Mouse (Mus musculus) intestine, embryonic 15.5 days (tissue): Measurements from ENCODE around the gene Eid3. TPM values are rescaled to one million over a fixed set of nuclear protein-coding genes. Genes with fewer than 3 reads are reported as not detected.

Source experiments
- ATAC-seq: fragments of 200-750 bp; cut with Nextera tagmentation; 2 replicates; pipeline ENCODE4 v1.8.0; 2017; ENCODE audit warnings: moderate TSS enrichment, moderate library complexity
- H3K27ac ChIP-seq: fragments of 300-500 bp; sonication (generic); 2 replicates; pipeline ENCODE4 v1.5.1; 2015; ENCODE audit warnings: mild to moderate bottlenecking, inconsistent platforms
- H3K27me3 ChIP-seq: fragments of 300-500 bp; sonication (generic); replicated peaks from 2 replicates; pipeline ENCODE4 v1.6.1; 2015; ENCODE audit warnings: inconsistent platforms
- H3K36me3 ChIP-seq: fragments of 300-500 bp; sonication (generic); 2 replicates; pipeline ENCODE4 v1.6.1; 2015; ENCODE audit warnings: inconsistent platforms
- H3K4me1 ChIP-seq: fragments of 300-500 bp; sonication (generic); replicated peaks from 2 replicates; pipeline ENCODE4 v1.6.1; 2015; ENCODE audit warnings: inconsistent platforms
- H3K4me2 ChIP-seq: fragments of 300-500 bp; sonication (generic); replicated peaks from 2 replicates; pipeline ENCODE4 v1.6.1; 2015; ENCODE audit warnings: mild to moderate bottlenecking, inconsistent platforms
- H3K4me3 ChIP-seq: fragments of 300-500 bp; sonication (generic); replicated peaks from 2 replicates; pipeline ENCODE4 v1.5.1; 2015; ENCODE audit warnings: inconsistent platforms
- H3K9ac ChIP-seq: fragments of 300-500 bp; sonication (generic); 2 replicates; pipeline ENCODE4 v1.6.1; 2015; ENCODE audit warnings: inconsistent platforms
- H3K9me3 ChIP-seq: fragments of 300-500 bp; sonication (generic); 2 replicates; pipeline ENCODE4 v1.6.1; 2016; ENCODE audit warnings: inconsistent platforms
- WGBS: fragments of 180-500 bp; shearing (Covaris S2); methylation state at CpG from one replicate; pipeline ENCODE4 v1.1.7; 2015; 5-methylcytosine and 5-hydroxymethylcytosine counted together
- polyA plus RNA-seq: library from polyadenylated mRNA; unstranded; fragments of >200 nt; fragmentation: Nextera tagmentation; extraction: Ambion mirVana; gene quantifications from 2 replicates; pipeline ENCODE4 v1.2.1, GENCODE M21; 2015

Eid3 gene
- polyA plus RNA-seq, 1 experiment from 2014 or later, result 0.46 TPM

DNA sequence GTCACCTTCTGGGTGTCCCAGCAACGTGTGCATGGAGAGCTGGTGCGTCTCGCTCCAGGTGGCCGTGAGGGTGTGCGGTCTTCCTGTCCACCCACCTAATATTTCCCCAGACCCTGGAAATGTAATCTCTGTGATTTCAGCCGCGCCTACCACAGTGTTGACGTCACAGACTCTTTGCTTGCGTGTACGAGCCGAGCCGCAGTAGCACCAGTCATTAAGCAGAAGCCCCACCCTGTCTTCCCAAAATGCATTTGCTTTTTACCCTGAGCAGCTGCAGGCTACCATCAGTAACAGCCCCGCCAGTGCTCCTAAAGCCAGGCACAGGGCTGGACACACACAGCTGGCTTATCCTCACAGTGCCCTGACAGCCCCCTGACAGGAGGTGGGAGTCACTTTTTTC, 31.5 kb downstream of the Eid3 start:
- no peak overlapping the region for H3K4me2 ChIP-seq
- no peak overlapping the region for H3K4me3 ChIP-seq
- no peak for ATAC-seq
- 85% methylated on average over 13 of the region's 13 CpGs for WGBS
- H3K27ac ChIP-seq, result no peak overlapping the region
- peaks cover 15% of the 10 kb centered on the region for H3K36me3 ChIP-seq
- H3K27me3 ChIP-seq, result no peaks in the 10 kb centered on the region
- H3K9me3 ChIP-seq, result no peaks in the 10 kb centered on the region
- H3K9ac ChIP-seq, result no peak overlapping the region
- H3K4me1 ChIP-seq, result peaks cover 3% of the 10 kb centered on the region; the same call in 1 of the 2 replicates

DNA sequence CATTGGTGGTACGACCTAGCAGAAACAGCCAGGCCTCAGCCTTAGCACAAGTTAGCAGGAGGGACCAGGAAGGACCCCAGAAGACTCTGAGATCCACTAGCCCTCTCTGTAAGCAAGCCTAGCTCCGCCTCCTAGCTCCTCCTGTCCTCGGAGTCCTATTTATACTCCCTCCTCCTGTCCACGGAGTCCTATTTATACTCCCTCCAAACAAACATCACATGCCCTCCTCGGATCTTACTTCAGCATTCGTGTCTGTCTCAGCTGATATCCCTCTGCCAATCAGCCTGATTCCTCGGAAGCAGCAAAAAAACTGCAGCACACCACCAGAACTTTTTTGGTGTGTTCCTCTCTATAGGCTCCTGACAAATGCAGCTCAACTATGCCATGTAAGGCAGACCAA, 32.5 kb downstream of the Eid3 start:
- 43% methylated on average over 7 of the region's 7 CpGs for WGBS
- H3K27ac ChIP-seq, result no peak overlapping the region
- ATAC-seq, result no peak; the same call in 1 of the 2 replicates

DNA sequence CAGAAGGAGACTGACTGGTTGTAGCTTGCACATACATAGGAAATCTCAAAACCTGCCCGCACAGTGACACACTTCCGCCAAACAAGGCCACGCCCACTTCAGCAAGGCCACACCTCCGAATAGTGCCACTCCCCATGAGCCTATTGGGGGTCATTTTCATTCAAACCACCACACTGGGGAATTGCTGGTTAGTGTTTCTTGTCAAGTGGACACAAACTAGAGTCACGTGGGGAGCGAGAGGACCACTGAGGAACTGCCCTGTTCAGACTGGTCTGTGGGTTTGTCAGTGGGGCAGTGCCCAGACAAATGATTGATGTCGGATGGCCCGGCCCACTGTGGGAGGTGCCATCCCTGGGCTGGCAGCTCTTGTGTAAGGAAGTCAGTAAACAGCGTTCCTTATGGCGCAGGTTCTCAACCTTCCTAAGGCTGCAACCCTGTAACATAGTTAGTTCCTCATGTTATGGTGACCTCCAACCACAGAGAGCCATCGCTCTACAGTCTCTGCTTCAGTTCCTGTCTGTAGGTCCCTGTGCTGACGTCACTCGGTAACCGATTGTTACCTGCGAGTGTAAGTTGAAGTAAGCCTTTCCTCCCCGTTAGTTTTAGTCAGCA, 33.5 kb downstream of the Eid3 start:
- Histone ChIP-seq H3K4me2 (0 out of 2 replicates have a peak overlapping the region, but pooled peaks have one; percentile 0), H3K27ac (no peak overlapping the region), H3K27me3 (no peaks in the 10 kb centered on the region), H3K9ac (no peak overlapping the region), H3K4me1 (no peaks in the 10 kb centered on the region), H3K36me3 (peaks cover 15% of the 10 kb centered on the region), H3K9me3 (no peaks in the 10 kb centered on the region), H3K4me3 (no peak overlapping the region)
- 40% methylated on average over 16 of the region's 16 CpGs for WGBS
- peak; percentile 57 for ATAC-seq

More for the DNA sequence above, 32.5 kb downstream of the Eid3 start:
- H3K9ac ChIP-seq, result no peak overlapping the region
- H3K9me3 ChIP-seq, result no peaks in the 10 kb centered on the region
- H3K4me1 ChIP-seq, result no peaks in the 10 kb centered on the region
- H3K36me3 ChIP-seq, result peaks cover 15% of the 10 kb centered on the region
- H3K4me2 ChIP-seq, result no peak overlapping the region
- no peak overlapping the region for H3K4me3 ChIP-seq
- H3K27me3 ChIP-seq, result no peaks in the 10 kb centered on the region

GRCm38 (mm10) chr10:82900546-82900945, 34.1 kb downstream of the Eid3 start:
- H3K4me1 ChIP-seq, result no peaks in the 10 kb centered on the region
- H3K9me3 ChIP-seq, result no peaks in the 10 kb centered on the region
- ATAC-seq, result no peak
- H3K36me3 ChIP-seq, result peaks cover 15% of the 10 kb centered on the region
- H3K4me3 ChIP-seq, result no peak overlapping the region
- WGBS, result 53% methylated on average over 7 of the region's 7 CpGs
- 0 out of 2 replicates have a peak overlapping the region, but pooled peaks have one; percentile 0 for H3K4me2 ChIP-seq
- no peaks in the 10 kb centered on the region for H3K27me3 ChIP-seq
- H3K27ac ChIP-seq, result no peak overlapping the region
- H3K9ac ChIP-seq, result no peak overlapping the region

- ATAC-seq, result peak; percentile 78
- WGBS, result 7% methylated on average over 7 of the region's 7 CpGs
- H3K36me3 ChIP-seq, result peaks cover 12% of the 10 kb centered on the region
These were observed 35.0 kb downstream of the Eid3 start for GRCm38 (mm10) chr10:82901436-82901835.

DNA sequence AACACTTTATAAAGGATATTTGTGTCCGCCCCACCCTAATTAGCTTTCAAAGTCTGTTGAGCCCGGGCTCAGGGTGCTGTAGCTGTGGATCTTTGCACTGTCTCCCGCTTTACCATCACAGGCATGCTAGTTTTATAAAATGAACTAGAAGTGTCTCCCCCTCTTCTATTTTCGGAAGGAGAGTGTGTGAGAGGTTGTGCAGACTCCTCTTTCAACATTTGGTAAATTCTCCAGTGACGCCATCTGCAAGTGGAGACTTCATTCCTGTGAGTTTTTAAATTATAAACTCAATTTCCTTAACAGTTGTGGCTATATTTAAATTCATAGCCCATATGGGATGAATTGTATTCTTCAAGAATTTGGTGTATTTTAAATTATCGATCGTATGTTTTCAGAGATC, 42.1 kb downstream of the Eid3 start:
- H3K4me1 ChIP-seq, result peaks cover 3% of the 10 kb centered on the region; the same call in 1 of the 2 replicates
- no peak overlapping the region for H3K27ac ChIP-seq
- H3K36me3 ChIP-seq, result no peaks in the 10 kb centered on the region
- 79% methylated on average over 7 of the region's 7 CpGs for WGBS
- no peaks in the 10 kb centered on the region for H3K27me3 ChIP-seq
- no peak overlapping the region for H3K9ac ChIP-seq
- no peaks in the 10 kb centered on the region for H3K9me3 ChIP-seq
- H3K4me2 ChIP-seq, result no peak overlapping the region
- H3K4me3 ChIP-seq, result no peak overlapping the region
- no peak for ATAC-seq

More at GRCm38 (mm10) chr10:82901436-82901835, 35.0 kb downstream of the Eid3 start:
- no peaks in the 10 kb centered on the region for H3K27me3 ChIP-seq
- H3K4me2 ChIP-seq, result no peak overlapping the region
- no peak overlapping the region for H3K4me3 ChIP-seq
- no peak overlapping the region for H3K27ac ChIP-seq
- no peaks in the 10 kb centered on the region for H3K4me1 ChIP-seq
- H3K9ac ChIP-seq, result no peak overlapping the region
- no peaks in the 10 kb centered on the region for H3K9me3 ChIP-seq

DNA sequence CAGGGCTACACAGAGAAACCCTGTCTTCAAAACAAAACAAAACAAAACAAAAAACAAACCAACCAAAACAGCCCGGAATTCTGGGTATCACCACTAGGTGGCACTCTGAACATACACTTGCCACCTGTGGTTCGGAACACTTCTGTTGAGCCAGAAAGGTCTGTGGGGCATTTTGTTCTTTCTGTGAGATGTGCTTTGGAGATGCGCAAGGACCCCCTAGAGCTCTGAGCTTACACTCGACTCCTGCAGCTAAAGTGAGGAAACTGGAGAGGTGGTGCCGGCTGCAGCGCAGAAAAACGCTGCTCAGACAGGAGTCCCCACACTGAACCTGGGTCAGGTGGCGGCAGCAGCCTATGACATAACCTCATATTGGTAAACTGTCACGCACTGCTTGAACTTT, 43.0 kb downstream of the Eid3 start:
- Histone ChIP-seq H3K4me3 (no peak overlapping the region), H3K36me3 (no peaks in the 10 kb centered on the region), H3K27ac (no peak overlapping the region), H3K4me2 (peak overlapping the region; percentile 36; the same call in 1 of the 2 replicates), H3K27me3 (no peaks in the 10 kb centered on the region), H3K9ac (no peak overlapping the region), H3K4me1 (peaks cover 3% of the 10 kb centered on the region; the same call in 1 of the 2 replicates), H3K9me3 (no peaks in the 10 kb centered on the region)
- peak; percentile 46; the same call in 1 of the 2 replicates for ATAC-seq
- WGBS, result 19% methylated on average over 9 of the region's 9 CpGs

GRCm38 (mm10) chr10:82910198-82910597, 43.8 kb downstream of the Eid3 start:
- ATAC-seq, result no peak
- H3K27ac ChIP-seq, result no peak overlapping the region
- H3K4me1 ChIP-seq, result peaks cover 3% of the 10 kb centered on the region; the same call in 1 of the 2 replicates
- H3K9ac ChIP-seq, result no peak overlapping the region
- no peak overlapping the region for H3K4me3 ChIP-seq
- no peaks in the 10 kb centered on the region for H3K27me3 ChIP-seq
- WGBS, result 68% methylated on average over 3 of the region's 3 CpGs
- H3K4me2 ChIP-seq, result no peak overlapping the region
- H3K36me3 ChIP-seq, result no peaks in the 10 kb centered on the region
- no peaks in the 10 kb centered on the region for H3K9me3 ChIP-seq

DNA sequence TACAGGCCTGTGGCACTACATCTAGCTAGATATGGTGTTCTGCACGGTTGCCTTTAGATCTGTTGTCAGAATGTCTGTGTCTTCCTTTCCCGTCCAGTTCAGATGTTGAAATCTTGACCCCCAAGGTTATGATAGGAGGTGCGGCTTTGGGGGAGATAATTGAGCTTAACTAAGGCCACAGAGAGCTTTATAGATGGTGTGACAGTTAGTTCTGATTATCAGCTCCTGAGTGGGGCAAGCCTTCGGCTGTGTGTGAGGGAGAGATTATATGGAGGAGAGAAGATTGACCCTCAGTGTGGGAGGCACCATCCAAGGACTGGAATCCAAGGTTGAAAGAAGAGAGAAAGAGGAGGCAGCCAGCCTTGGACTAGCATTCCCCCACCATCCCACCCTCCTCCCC, 46.8 kb downstream of the Eid3 start:
- Histone ChIP-seq H3K9ac (no peak overlapping the region), H3K27me3 (no peaks in the 10 kb centered on the region), H3K4me2 (no peak overlapping the region), H3K4me3 (no peak overlapping the region), H3K9me3 (no peaks in the 10 kb centered on the region), H3K4me1 (peaks cover 3% of the 10 kb centered on the region; the same call in 1 of the 2 replicates), H3K36me3 (no peaks in the 10 kb centered on the region), H3K27ac (no peak overlapping the region)
- WGBS, result 70% methylated on average over 4 of the region's 4 CpGs
- ATAC-seq, result no peak

DNA sequence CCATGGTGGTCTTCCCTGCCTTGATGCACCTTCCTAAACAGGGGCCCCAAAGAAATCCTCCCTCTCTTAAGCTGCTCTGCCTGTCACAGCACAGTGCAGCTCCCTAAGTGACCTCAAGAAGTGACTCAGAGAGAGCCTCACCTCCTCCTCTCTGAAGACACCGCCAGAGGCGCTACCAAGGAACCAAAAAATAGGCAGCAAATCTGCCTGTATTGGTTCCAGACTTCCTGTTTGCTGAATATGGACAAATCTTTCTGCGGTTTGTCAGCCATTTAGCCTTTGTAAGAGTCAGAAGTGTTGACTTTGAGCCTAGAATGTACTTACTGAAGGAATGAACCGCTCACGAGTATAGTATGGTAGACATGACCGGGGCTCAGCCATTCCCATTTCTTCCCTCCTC, 47.3 kb downstream of the Eid3 start:
- WGBS, result 86% methylated on average over 6 of the region's 6 CpGs
- no peak for ATAC-seq
- no peak overlapping the region for H3K4me2 ChIP-seq
- no peaks in the 10 kb centered on the region for H3K27me3 ChIP-seq
- no peak overlapping the region for H3K4me3 ChIP-seq
- no peak overlapping the region for H3K9ac ChIP-seq
- H3K27ac ChIP-seq, result no peak overlapping the region
- peaks cover 3% of the 10 kb centered on the region; the same call in 1 of the 2 replicates for H3K4me1 ChIP-seq
- H3K9me3 ChIP-seq, result no peaks in the 10 kb centered on the region
- no peaks in the 10 kb centered on the region for H3K36me3 ChIP-seq

Other genes starting within 250 kb of the Eid3 start
- 57.5 and 68.4 TPM in 2 replicates for gene 1190007I07Rik, start 243.4 kb upstream of the Eid3 start, polyA plus RNA-seq
- gene Tdg, start 236.8 kb upstream of the Eid3 start, polyA plus RNA-seq, result 122 and 128 TPM in 2 replicates
- 5.1 and 6.9 TPM in 2 replicates for gene Glt8d2, start 176.0 kb upstream of the Eid3 start, polyA plus RNA-seq
- gene Hcfc2, start 170.5 kb upstream of the Eid3 start, polyA plus RNA-seq, result 29.7 and 33.5 TPM in 2 replicates
- 37.9 and 42.7 TPM in 2 replicates for gene Nfyb, start 102.5 kb upstream of the Eid3 start, polyA plus RNA-seq
- 106 and 115 TPM in 2 replicates for gene Txnrd1, start 32.7 kb upstream of the Eid3 start, polyA plus RNA-seq
- 0.99 and 1.4 TPM in 2 replicates for gene Chst11, start 118.9 kb downstream of the Eid3 start, polyA plus RNA-seq